Mouse (Mus musculus): ENCODE results near the gene Ttc9c.

- TF ChIP-seq POLR2A (IDR thresholded peaks at IDR 0.05; ENCODE audit: insufficient read length, low read depth): no peak
- TF ChIP-seq E2F4 (IDR thresholded peaks at IDR 0.05; ENCODE audit: insufficient read depth): no peak
- TF ChIP-seq CEBPB (IDR thresholded peaks at IDR 0.05; ENCODE audit: insufficient read depth, poor library complexity, severe bottlenecking): no peak
- no peak for TF ChIP-seq POLR2AphosphoS2 (IDR thresholded peaks at IDR 0.05; ENCODE audit: insufficient read length, low read depth)
- no peak for TF ChIP-seq TCF12 (IDR thresholded peaks at IDR 0.05; ENCODE audit: insufficient read depth, poor library complexity, severe bottlenecking)
- TF ChIP-seq MAX (IDR thresholded peaks at IDR 0.05; ENCODE audit: low read depth): no peak
- TF ChIP-seq USF1 (IDR thresholded peaks at IDR 0.05; ENCODE audit: low read depth): no peak
- no peak for TF ChIP-seq TCF3 (IDR thresholded peaks at IDR 0.05; ENCODE audit: insufficient read length, low read depth)
These were observed 12.3 kb downstream of the Ttc9c start for GRCm38 (mm10) chr19:8806810-8807209.
